Mouse (Mus musculus) E14TG2a.4 (cell line): ENCODE measurements at regions not wholly inside any gene's neighbourhood (a gene's known extent, or its start where the extent isn't known, plus 50 kb on each side); places are given as distances from the start of the nearest gene placed in this dataset.

Experiments used
- H3K27me3 ChIP-seq: 2 replicates; pipeline ENCODE4 v1.6.1; 2014; ENCODE audit warnings: low read length, control low read depth; ENCODE audit not compliant: insufficient read depth
- H3K36me3 ChIP-seq: 2 replicates; pipeline ENCODE4 v1.6.1; 2014; ENCODE audit warnings: low read length, control low read depth; ENCODE audit not compliant: insufficient read depth
- H3K4me1 ChIP-seq: replicated peaks from 2 replicates; pipeline ENCODE4 v1.6.1; 2014; ENCODE audit warnings: low read depth, low read length, control low read depth
- H3K4me3 ChIP-seq: replicated peaks from 2 replicates; pipeline ENCODE4 v1.5.1; 2014; ENCODE audit warnings: mild to moderate bottlenecking, low read length
- H3K9me3 ChIP-seq: 2 replicates; pipeline ENCODE4 v1.6.1; 2014; ENCODE audit warnings: low read length, control low read depth
- CTCF ChIP-seq: conservative IDR thresholded peaks from 2 replicates; pipeline ENCODE4 v1.5.1; 2014; ENCODE audit warnings: low read length
- NANOG ChIP-seq: IDR thresholded peaks from 2 replicates; pipeline ENCODE4 v1.6.1; 2014; ENCODE audit warnings: borderline replicate concordance, low read length, mixed read lengths
- POU5F1 ChIP-seq: IDR thresholded peaks from 2 replicates; pipeline ENCODE4 v1.6.1; 2014; ENCODE audit warnings: low read length, borderline replicate concordance

GRCm38 (mm10) chr12:35338191-35338954 lies 196.5 kb downstream of the Ahr start:
- Histone ChIP-seq H3K4me1 (no peaks in the 10 kb centered on the region), H3K4me3 (no peak overlapping the region), H3K27me3 (no peaks in the 10 kb centered on the region), H3K9me3 (peaks cover 5% of the 10 kb centered on the region; the same call in 1 of the 2 replicates), H3K36me3 (no peaks in the 10 kb centered on the region)
- TF ChIP-seq NANOG (no peak), POU5F1 (no peak), CTCF (no peak)

GRCm38 (mm10) chr12:35336314-35336713 lies 198.5 kb downstream of the Ahr start:
- no peak for TF ChIP-seq CTCF
- no peak for TF ChIP-seq NANOG
- no peak for TF ChIP-seq POU5F1
- Histone ChIP-seq H3K27me3 (no peaks in the 10 kb centered on the region), H3K36me3 (no peaks in the 10 kb centered on the region), H3K4me3 (no peak overlapping the region), H3K9me3 (peaks cover 5% of the 10 kb centered on the region; the same call in 1 of the 2 replicates), H3K4me1 (no peaks in the 10 kb centered on the region)

- H3K9me3 ChIP-seq, result peaks cover 5% of the 10 kb centered on the region; the same call in 1 of the 2 replicates
- H3K4me3 ChIP-seq, result no peak overlapping the region
- no peaks in the 10 kb centered on the region for H3K36me3 ChIP-seq
- no peaks in the 10 kb centered on the region for H3K4me1 ChIP-seq
- no peak for TF ChIP-seq NANOG
- no peaks in the 10 kb centered on the region for H3K27me3 ChIP-seq
Observed at GRCm38 (mm10) chr12:35334344-35335075, 200.3 kb downstream of the Ahr start.

GRCm38 (mm10) chr12:35331303-35331702 lies 203.5 kb downstream of the Ahr start:
- TF ChIP-seq CTCF (peak; percentile 71), NANOG (no peak)
- no peaks in the 10 kb centered on the region for H3K27me3 ChIP-seq

GRCm38 (mm10) chr12:35329699-35330098 lies 205.1 kb downstream of the Ahr start:
- Histone ChIP-seq H3K4me1 (no peaks in the 10 kb centered on the region), H3K36me3 (no peaks in the 10 kb centered on the region), H3K27me3 (no peaks in the 10 kb centered on the region), H3K9me3 (peaks cover 6% of the 10 kb centered on the region), H3K4me3 (no peak overlapping the region)
- TF ChIP-seq NANOG (no peak), CTCF (no peak), POU5F1 (no peak)

More at GRCm38 (mm10) chr12:35331303-35331702, 203.5 kb downstream of the Ahr start:
- Histone ChIP-seq H3K4me3 (no peak overlapping the region), H3K4me1 (no peaks in the 10 kb centered on the region), H3K9me3 (no peaks in the 10 kb centered on the region), H3K36me3 (no peaks in the 10 kb centered on the region)

GRCm38 (mm10) chr12:35319571-35319970 lies 215.3 kb downstream of the Ahr start:
- H3K27me3 ChIP-seq, result no peaks in the 10 kb centered on the region
- H3K4me1 ChIP-seq, result no peaks in the 10 kb centered on the region
- no peaks in the 10 kb centered on the region for H3K36me3 ChIP-seq
- TF ChIP-seq CTCF, result no peak
- TF ChIP-seq POU5F1, result no peak
- TF ChIP-seq NANOG, result no peak
- peaks cover 2% of the 10 kb centered on the region for H3K9me3 ChIP-seq
- H3K4me3 ChIP-seq, result no peak overlapping the region

- H3K27me3 ChIP-seq, result no peaks in the 10 kb centered on the region
- H3K36me3 ChIP-seq, result no peaks in the 10 kb centered on the region
- no peaks in the 10 kb centered on the region for H3K9me3 ChIP-seq
- H3K4me3 ChIP-seq, result no peak overlapping the region
- TF ChIP-seq CTCF (no peak), POU5F1 (no peak), NANOG (no peak)
- no peaks in the 10 kb centered on the region for H3K4me1 ChIP-seq
Observed at GRCm38 (mm10) chr12:35317046-35317445, 217.8 kb downstream of the Ahr start.

GRCm38 (mm10) chr12:35314035-35314434 lies 220.8 kb downstream of the Ahr start:
- Histone ChIP-seq H3K9me3 (no peaks in the 10 kb centered on the region), H3K36me3 (no peaks in the 10 kb centered on the region)
- TF ChIP-seq CTCF (no peak), POU5F1 (no peak), NANOG (no peak)

More at GRCm38 (mm10) chr12:35314035-35314434, 220.8 kb downstream of the Ahr start:
- H3K4me3 ChIP-seq, result no peak overlapping the region
- no peaks in the 10 kb centered on the region for H3K4me1 ChIP-seq
- H3K27me3 ChIP-seq, result no peaks in the 10 kb centered on the region
